Mouse (Mus musculus) ovary, adult 18-20 months (tissue): ENCODE data around the gene Olfr622.

Experiments
- DNase-seq: peaks from one replicate; pipeline ENCODE4 v3.0.0; 2022; ENCODE audit warnings: low spot score, mixed read lengths

Olfr622 gene

DNA sequence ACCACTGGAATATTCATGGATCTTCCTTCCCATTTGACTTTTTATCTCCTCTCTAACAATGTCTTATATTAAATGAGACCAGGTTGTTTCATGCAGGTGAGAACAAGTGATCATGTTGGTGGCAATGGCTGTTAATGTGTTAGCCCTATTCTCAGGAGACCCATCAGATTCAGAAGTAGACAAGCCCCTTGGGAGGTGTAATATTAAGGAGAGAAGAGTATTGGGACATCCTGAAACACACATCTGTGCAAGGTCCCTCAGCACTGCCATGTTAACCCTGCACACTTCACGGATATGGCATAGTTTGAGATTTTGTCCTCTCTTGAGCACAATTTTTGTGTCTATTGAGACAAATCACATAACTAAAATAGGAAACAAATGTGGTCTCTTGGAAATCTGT is at the start of gene Olfr622:
Gene Olfr622 (minus strand): TSS at position 101 of the 400 bp plus-strand sequence.
- DNase-seq = no peak

DNA sequence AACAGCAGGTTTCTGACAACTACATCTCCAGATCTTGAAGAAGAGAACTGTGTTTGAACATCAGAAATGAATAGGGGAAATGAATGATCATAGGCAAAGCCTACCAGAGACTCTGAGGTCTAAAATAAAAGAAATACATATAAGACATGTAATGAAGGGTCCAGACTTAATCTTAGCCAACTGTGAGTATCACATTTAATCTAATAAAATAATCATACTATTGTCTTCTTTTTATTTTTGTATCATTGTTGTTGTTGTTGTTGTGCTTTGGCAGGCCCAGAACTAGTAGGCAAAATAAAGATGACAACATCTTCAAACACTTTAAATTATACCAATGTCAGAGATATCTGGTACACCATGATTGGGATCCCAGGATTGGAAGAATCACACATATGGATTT is 39.9 kb upstream of the Olfr622 start, which contains the start of gene Olfr625-ps1:
Gene Olfr625-ps1 (plus strand): TSS at position 301 of the 400 bp plus-strand sequence.
- no peak for DNase-seq

DNA sequence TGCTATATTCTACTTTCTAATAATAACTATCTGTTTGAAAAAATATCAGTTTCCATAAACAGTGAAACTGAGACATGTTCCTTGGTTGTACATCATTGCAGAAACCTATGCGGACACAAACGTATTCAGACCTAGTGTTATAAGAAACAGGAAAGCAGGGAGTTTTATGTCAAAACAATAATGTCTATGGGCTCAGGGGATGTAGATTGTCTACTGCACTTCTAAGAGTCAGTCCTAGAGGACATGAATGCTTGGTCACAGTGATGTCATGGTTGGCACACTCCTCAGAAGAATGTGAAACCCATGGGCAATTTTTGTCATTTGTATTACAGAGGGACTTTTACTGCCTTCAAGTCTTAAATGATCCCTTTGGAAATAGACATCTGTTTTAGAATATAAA is 28.6 kb upstream of the Olfr622 start, which contains the start of gene Olfr624:
Gene Olfr624 (minus strand): TSS at position 101 of the 400 bp plus-strand sequence.
- no peak for DNase-seq

DNA sequence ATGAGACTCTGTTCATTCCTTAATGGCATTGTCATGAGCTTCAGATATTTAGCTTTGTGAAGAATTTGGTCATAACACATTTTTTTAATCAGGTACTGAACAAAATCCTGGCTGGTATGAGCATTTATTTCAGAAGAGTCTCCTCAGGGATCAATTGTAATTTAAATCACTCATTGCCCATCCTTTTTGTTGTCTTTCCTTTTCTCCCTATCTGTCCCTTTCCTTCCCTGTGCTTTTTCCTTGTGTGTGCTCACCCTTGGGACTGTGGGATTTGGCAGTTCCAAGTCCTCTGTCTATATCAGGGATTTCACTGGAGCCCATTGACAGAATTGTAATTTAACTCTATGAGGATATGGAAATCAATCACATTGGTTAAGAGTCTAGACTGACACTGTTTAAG is 21.1 kb upstream of the Olfr622 start, which contains the start of gene Olfr623:
Gene Olfr623 (minus strand): TSS at position 101 of the 400 bp plus-strand sequence.
- DNase-seq = no peak

- no peak for DNase-seq
Observed at GRCm38 (mm10) chr7:103644070-103644469, 1.6 kb upstream of the Olfr622 start.

GRCm38 (mm10) chr7:103636795-103637194 is 5.7 kb downstream of the Olfr622 start:
- DNase-seq = no peak

- DNase-seq = no peak
Observed at GRCm38 (mm10) chr7:103612434-103612833, 30.1 kb downstream of the Olfr622 start, which contains the start of gene Olfr620. Gene Olfr620 (minus strand): TSS chr7:103612534.

DNA sequence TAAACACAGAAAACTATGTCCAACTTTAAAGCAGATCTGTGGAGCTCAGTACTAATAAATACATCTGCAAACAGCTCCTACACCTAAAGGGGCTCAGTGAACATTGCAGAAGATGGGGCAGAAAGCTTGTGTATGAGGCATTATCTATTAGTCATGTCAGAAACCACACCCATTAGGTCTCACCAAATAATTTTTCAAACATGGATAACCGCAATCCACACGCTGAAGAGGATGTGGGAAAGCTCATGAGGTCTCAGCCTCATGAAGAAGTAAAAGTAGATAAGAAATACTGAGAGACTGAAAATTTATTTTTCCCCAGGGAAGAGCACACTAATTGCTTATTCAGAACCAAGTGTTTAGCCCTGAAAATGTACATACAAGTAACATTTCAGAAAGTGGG is 35.1 kb downstream of the Olfr622 start:
- DNase-seq = no peak

DNA sequence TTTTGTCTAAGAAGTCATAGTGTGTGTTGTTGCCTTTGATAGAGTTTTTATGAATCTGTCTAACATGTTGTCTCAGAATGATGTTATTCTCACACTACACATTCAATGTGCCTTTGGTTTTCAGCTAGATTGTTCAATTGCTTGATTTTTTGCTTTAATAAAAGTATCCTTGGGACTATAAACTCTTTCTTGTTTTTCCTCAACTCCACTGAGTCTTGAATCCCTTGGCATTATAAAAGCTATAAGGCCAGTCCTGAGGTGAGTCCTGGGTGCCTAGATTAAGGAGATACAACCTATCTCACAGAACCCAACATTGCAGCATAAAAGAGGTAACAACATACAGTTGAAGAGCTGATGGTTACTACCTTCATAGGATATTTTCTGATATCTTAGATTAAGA is 42.2 kb downstream of the Olfr622 start, which contains the start of gene Olfr619:
Gene Olfr619 (plus strand): TSS at position 301 of the 400 bp plus-strand sequence.
- no peak for DNase-seq

- DNase-seq = no peak
Observed at GRCm38 (mm10) chr7:103589803-103590202, 52.7 kb downstream of the Olfr622 start, which contains the start of gene Olfr618. Gene Olfr618 (plus strand): TSS chr7:103590103.
